Mouse (Mus musculus) myocyte (in vitro differentiated cells): ENCODE data around the gene Aldh3a2.

Experiments used
- E2F4 ChIP-seq: IDR thresholded peaks from one replicate; pipeline ENCODE4 v1.6.1; 2011; ENCODE audit warnings: mild to moderate bottlenecking, control low read depth, moderate library complexity; ENCODE audit not compliant: insufficient read depth
- MAX ChIP-seq: IDR thresholded peaks from one replicate; pipeline ENCODE4 v1.6.1; 2011; ENCODE audit warnings: low read depth, mild to moderate bottlenecking, control low read depth
- MYOD1 ChIP-seq, 3 experiments: IDR thresholded peaks; one replicate each; pipeline ENCODE4 v1.6.1; 2011; ENCODE audit warnings: control low read depth in 2 of 3, low read depth in 2 of 3, mild to moderate bottlenecking in 2 of 3, moderate library complexity in 1 of 3; ENCODE audit not compliant: insufficient read length in 2 of 3, control insufficient read depth in 1 of 3
- MYOG ChIP-seq, 3 experiments: IDR thresholded peaks; one replicate each; pipeline ENCODE4 v1.6.1; 2011; ENCODE audit warnings: control low read depth in 2 of 3, low read depth in 2 of 3, mild to moderate bottlenecking in 2 of 3; ENCODE audit not compliant: insufficient read length in 2 of 3, control insufficient read depth in 1 of 3, insufficient read depth in 1 of 3
- POLR2A ChIP-seq: IDR thresholded peaks from one replicate; pipeline ENCODE4 v1.6.1; 2011; ENCODE audit warnings: low read depth, mild to moderate bottlenecking, control low read depth, moderate library complexity; ENCODE audit not compliant: insufficient read length
- POLR2AphosphoS2 ChIP-seq: IDR thresholded peaks from one replicate; pipeline ENCODE4 v1.6.1; 2011; ENCODE audit warnings: low read depth, control low read depth; ENCODE audit not compliant: insufficient read length

DNA sequence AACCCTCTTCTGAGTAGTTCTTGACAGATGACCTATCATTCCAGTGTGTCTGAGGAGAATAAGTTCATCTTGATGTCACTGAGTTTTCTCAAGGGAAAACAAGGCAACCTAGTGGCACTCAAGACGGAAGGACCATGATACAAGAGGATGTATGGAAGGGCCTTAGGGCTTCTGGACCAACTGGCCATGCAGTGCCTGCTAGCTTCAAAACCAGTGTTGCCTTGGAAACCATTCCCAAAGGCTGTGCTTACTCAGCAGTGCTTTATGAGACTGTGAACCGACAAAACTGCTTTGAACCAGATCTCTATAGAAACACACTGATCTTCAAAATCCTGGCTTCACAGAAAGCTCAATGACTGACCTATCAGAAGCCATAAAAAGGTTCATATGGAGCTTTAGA is 76.5 kb downstream of the Aldh3a2 start:
- no peak for TF ChIP-seq POLR2AphosphoS2
- TF ChIP-seq POLR2A, result no peak
- TF ChIP-seq MAX, result no peak
- TF ChIP-seq E2F4, result no peak
- no peak for TF ChIP-seq MYOG (IDR thresholded peaks at IDR 0.05; ENCODE audit: control insufficient read depth in 1 of 3, insufficient read depth in 1 of 3, insufficient read length in 2 of 3, low read depth in 2 of 3)
- no peak for TF ChIP-seq MYOD1 (IDR thresholded peaks at IDR 0.05; ENCODE audit: control insufficient read depth in 1 of 3, insufficient read length in 2 of 3, low read depth in 2 of 3)
